Mouse (Mus musculus) kidney, postnatal 14 days (tissue): Measurements from ENCODE around the gene Thegl.
"Not testable (repeated sequence)": the region's sequence is repeated elsewhere in the genome, so short reads cannot be mapped to it uniquely, and the experiment has no call there.

Source experiments
- DNase-seq: peaks from one replicate; pipeline ENCODE4 v3.0.0; 2022; ENCODE audit warnings: mixed read lengths

Gene Thegl

GRCm38 (mm10) chr5:77015544-77016482 is at the start of gene Thegl:
TSS of gene Thegl (plus strand) at chr5:77016023.
- DNase-seq, result peak; percentile 87

DNA sequence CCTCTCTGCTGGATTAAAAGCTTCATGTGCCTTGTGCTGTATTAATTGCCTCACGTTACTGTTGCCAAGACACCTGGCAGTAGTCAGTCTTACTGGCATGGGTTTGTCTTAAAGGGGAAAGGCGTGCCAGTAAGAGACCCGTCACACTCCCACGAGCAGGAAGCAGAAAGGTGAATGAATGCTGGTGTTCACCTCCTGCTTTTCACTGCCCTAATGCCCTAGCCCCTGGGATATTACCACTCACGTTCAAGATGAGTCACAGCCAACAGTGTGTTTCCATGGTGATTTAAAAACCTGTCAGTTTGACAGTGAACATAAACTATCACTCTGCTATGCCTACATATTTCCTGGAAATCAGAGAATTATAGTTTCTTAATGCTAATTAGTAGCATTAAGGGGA is 46.6 kb upstream of the Thegl start:
- DNase-seq, result no peak

- not testable (repeated sequence) for DNase-seq
These were observed 44.7 kb upstream of the Thegl start for GRCm38 (mm10) chr5:76971115-76971514.

- DNase-seq, result no peak
These were observed 42.3 kb upstream of the Thegl start for GRCm38 (mm10) chr5:76973488-76973887.

GRCm38 (mm10) chr5:76974207-76974553 is 41.6 kb upstream of the Thegl start:
- no peak for DNase-seq

DNA sequence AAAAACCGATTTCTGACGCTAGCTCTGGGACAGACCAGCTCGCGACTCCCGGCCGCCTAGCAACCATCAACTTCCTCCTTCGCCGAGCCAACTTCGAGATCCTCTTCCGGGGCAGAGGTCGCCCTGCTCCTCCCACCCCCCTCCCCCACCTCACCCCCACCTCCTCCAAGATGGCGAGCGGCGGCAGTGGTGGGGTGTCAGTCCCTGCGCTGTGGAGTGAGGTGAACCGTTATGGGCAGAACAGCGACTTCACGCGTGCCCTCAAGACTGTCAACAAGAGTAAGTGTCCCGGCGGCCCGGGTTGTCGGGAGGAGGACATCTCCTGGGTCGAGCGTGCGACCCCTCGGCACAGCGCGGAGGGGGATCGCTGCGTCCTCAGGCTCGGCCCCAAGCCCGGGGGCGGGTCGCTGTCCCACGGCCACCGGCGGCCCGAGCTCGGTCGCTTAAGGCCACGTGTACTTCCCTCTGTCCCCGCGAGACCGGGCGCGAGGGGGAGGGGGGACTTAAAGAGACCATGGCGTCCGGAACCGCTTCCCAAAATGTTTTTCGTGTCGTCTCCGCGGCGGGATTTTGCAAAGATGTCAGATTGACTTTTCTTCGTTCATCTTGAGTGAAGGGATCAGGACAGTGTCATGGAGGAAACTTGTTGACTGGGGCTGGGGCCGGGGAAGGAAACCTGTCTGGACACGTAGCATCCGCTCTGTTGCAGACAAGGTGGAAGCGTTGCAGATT is 41.1 kb upstream of the Thegl start, which contains the start of gene Srp72:
Gene Srp72, plus strand, starts transcription at position 130 of the 732 bp plus-strand sequence.
- DNase-seq, result peak; percentile 91

DNA sequence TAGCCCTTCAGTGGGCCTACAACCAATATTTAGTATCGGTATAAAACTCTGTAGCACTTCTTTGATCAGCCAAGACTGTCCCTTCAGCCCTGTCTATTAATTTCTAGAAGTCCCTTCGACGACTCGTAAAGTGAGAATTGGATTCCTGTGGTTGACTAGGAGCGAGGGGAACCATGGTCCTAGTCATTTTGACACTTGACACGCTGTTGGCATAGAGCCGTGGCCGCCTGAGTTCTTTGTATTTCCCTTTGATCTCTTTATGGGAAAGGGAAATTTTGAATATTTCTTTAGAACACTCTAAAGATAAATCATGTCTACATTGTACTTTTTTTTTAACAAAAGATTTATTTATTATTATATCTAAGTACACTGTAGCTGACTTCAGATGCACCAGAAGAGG is 40.1 kb upstream of the Thegl start:
- DNase-seq, result peak; percentile 16

DNA sequence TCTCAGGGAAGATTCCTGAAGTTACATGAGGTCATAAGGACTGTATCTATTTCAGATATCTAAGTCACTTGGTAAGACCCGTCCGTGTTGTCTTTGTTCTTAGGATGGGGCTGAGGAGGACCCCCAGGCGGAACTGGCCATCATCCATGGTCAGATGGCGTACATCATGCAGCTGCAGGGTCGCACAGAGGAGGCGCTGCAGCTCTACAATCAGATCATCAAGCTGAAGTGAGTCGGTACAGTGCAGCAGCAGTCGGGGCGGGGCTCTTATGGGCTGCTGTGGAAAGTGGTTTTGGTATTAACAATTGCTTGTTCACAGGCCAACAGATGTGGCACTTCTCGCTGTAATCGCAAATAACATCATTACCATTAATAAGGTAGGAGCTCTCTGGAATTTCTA is 31.8 kb upstream of the Thegl start:
- DNase-seq, result no peak

DNA sequence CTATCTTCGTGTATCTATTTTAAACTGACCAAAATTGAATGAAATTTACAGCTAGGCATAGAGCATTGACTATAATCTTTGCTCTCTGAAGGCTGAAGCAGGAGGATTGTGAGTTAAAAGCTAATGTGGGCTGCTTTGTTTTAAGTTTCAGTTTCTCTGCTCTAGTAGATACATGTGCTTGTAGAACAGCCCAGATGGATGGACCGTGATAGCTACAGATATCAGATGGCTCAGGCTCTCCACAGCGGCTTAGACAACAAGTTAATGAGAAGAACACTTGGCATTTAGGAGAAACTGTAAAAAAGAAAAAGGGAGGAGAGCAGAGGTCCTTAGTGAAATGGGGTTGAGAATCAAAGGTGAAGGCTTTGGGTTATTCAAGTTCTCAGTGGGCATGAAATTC is 25.0 kb upstream of the Thegl start:
- no peak for DNase-seq

- no peak for DNase-seq
These were observed 22.5 kb upstream of the Thegl start for GRCm38 (mm10) chr5:76993174-76993814.

GRCm38 (mm10) chr5:76998416-76998815 is 17.4 kb upstream of the Thegl start:
- DNase-seq, result no peak

GRCm38 (mm10) chr5:77001192-77001591 is 14.6 kb upstream of the Thegl start:
- no peak for DNase-seq

DNA sequence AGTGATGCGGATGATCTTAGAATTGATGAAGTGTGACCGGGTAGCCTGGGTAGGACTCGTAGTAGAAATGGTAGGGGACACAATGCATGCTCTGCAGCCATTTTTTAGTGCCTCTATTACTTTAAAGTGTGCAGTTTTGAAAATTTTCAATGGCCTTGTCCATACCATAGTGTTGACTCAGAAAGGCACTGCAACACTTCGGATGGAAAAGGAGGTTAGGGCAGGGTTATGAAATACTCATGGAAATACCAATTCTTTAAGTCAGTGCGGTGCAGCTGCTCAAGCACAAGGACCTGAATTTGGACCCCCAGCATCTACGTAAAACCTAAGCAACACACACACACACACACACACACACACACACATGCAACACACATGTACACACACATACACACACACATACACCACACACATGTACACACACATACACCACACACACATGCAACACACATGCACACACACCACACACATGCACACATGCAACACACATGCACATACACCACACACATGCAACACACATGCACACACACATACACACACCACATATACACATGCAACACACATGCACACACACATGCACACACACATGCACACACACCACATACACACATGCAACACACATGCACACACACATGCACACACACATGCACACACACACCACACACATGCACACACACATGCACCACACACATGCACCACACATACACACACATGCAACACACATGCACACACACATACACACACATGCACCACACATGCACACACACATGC is 11.6 kb upstream of the Thegl start, which contains the start of gene Arl9:
Gene Arl9, plus strand, starts transcription at position 5 of the 771 bp plus-strand sequence.
- no peak for DNase-seq

DNA sequence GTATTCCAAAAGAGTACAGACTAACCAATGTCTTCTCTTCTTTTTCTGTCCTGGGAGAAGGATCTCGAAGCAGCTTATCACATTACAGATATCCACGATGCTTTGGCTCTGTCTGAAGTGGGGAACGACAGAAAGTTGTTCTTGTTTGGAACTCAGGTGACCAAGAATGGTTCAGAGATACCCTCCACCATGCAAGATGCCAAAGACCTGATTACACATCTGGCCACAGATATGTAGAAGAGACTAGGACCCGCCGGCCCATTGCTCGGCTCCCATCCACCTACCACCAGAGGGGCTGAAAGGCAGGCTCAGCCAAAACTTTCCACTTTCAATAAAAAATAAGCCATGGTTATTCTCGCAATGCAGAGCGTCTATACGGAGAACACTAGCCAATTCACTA is 5.5 kb upstream of the Thegl start:
- no peak for DNase-seq

GRCm38 (mm10) chr5:77011082-77011481 is 4.7 kb upstream of the Thegl start:
- DNase-seq, result no peak

DNA sequence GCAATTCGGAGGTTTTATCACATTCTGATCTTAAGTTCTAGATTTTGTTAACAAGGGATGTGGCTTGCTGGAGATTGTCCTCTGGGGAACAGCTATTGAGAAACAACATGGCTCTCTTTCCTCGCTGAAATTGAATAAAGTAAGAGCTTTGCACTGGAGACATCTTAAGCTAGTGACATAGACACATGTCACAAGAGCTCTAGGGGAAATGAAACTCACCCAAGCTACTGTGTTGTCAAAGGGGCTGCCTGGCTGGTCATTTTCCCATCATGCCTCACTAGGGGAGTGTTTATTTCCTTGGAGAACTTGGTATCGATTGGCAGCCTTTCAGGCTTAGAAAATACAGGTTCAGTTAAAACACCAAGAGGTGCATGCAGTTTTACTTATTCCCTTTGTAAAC is 2.7 kb upstream of the Thegl start:
- DNase-seq, result no peak

GRCm38 (mm10) chr5:77028034-77028433 is 12.2 kb downstream of the Thegl start:
- DNase-seq, result no peak

DNA sequence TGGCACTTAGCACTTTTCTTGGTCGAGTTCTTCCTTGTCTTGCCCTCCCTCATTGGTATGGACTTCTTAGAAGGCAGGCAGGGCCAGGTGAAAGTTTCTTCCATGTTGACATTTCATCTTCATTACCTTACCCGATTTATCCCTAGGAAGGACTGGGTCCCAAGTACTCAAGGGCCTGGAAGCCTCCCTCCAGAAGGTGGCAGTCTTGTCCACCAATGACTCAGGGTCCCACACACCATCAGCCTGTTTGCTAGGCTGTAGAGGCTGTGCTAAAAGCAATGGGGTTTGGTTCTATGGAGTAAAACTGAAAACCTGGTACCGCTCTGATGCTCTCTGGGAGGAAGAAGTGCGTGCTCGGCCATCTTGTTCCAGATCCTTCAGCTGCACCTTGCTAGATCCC is 13.9 kb downstream of the Thegl start:
- DNase-seq, result peak; percentile 22

DNA sequence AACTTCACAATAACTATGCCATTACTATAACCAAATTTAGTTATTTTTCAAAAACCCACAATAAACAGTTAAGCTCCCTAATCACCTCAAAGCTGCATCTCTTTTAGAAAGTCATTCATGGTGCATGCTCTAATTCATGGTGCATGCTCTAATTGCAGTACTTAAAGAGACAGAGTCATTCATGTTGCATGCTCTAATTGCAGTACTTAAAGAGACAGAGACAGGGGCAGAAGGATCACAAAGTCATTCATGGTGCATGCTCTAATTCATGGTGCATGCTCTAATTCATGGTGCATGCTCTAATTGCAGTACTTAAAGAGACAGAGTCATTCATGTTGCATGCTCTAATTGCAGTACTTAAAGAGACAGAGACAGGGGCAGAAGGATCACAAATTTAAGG is 19.3 kb downstream of the Thegl start:
- DNase-seq, result not testable (repeated sequence)

GRCm38 (mm10) chr5:77038451-77038850 is 22.6 kb downstream of the Thegl start:
- no peak for DNase-seq

GRCm38 (mm10) chr5:77039391-77039790 is 23.6 kb downstream of the Thegl start:
- DNase-seq, result no peak

DNA sequence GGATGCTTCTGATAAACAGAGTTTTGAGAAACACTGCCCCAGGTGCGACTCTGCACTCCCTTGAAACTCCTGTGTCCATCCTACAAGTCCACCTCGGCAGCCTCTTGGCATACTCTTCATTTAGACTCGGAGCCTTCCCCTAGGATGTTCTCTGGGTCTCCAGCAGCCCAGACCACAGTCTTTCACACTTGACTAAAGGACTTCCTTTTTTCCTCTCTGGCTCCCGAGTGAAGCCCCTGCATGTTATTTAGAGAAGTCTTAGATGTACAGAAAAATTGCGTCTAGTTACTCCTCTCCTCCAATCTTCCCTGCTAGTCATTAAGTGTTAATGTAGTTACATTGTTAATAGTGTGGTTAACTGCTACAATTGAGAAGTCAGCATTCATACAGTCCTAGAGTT is 28.5 kb downstream of the Thegl start:
- DNase-seq, result no peak

DNA sequence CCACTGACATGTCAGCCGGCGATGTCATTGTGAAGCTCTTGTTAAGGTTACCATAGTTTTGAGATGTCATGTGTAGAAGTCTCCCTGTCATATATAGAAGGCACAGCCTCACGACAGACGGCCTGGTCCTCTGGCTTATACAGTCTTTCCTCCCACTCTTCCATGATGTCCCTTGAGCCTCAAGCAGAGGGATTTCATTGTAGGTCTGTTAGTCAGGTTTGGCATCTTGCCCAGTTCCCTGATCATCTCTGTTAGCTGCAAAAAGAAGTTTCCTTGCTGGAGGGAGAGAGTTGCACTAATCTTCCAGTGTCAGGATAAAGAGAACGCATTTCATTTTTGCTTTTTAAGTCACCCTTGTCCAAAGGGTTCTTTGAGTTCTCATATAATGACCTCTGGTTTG is 36.8 kb downstream of the Thegl start:
- DNase-seq, result no peak
